Mouse (Mus musculus) ES-Bruce4 (cell line): ENCODE measurements at regions not wholly inside any gene's neighbourhood (a gene's known extent, or its start where the extent isn't known, plus 50 kb on each side); places are given as distances from the start of the nearest gene placed in this dataset.

Experiments
- CTCF ChIP-seq: IDR thresholded peaks from one replicate; pipeline ENCODE4 v1.8.1; 2011; ENCODE audit warnings: low read depth, low read length
- EP300 ChIP-seq: IDR thresholded peaks from 2 replicates; pipeline ENCODE4 v1.6.1; 2011; ENCODE audit warnings: low read depth, low read length; ENCODE audit not compliant: insufficient read depth
- POLR2A ChIP-seq: IDR thresholded peaks from one replicate; pipeline ENCODE4 v1.8.1; 2011; ENCODE audit warnings: low read length; ENCODE audit not compliant: insufficient read depth

DNA sequence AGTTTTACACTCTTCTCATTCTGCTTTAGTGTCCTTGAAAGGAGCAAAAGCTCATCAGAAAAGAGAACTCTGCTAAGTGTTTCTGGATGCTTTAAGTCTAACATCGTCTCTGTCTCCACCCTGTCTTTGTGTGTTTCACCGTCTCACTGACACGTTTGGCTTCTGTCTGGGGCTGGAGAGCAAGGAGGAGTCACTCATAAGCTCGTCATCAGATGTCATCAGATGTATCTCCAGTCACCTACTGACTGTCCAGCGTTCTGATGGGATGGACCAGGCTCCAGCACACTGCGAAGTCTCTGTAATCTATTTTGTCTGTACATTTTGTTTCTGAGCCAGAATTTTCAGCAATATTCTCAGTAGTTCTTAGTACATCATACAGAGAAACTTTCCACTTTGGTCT lies 283.4 kb upstream of the Arglu1 start:
- no peak for TF ChIP-seq POLR2A
- no peak for TF ChIP-seq CTCF
- no peak for TF ChIP-seq EP300
